Mouse (Mus musculus) kidney, adult 18-20 months (tissue): ENCODE measurements around the gene Txnrd1.

Experiments used
- DNase-seq: peaks from one replicate; pipeline ENCODE4 v3.0.0; 2021

Gene Txnrd1

GRCm38 (mm10) chr10:82868418-82869086, 34.8 kb downstream of the Txnrd1 start:
- no peak for DNase-seq

DNA sequence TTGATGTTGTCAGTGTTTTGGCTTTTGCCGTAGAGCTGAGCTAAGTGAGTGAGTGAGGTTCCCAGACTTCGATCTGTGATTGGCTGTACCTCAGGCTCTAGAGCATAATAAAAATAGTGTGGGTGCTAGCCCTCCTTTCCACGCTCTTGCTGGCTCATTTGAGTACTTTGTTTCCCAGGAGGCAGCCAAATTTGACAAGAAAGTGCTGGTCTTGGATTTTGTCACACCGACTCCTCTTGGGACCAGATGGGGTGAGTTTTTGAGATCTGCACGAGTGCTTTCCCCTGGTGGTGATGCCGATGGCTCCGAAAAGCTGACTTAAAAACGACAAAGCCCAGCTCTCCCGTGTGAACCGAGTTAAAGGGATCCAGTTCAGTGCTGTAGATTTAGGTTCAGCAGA, 41.7 kb downstream of the Txnrd1 start:
- DNase-seq, result no peak

DNA sequence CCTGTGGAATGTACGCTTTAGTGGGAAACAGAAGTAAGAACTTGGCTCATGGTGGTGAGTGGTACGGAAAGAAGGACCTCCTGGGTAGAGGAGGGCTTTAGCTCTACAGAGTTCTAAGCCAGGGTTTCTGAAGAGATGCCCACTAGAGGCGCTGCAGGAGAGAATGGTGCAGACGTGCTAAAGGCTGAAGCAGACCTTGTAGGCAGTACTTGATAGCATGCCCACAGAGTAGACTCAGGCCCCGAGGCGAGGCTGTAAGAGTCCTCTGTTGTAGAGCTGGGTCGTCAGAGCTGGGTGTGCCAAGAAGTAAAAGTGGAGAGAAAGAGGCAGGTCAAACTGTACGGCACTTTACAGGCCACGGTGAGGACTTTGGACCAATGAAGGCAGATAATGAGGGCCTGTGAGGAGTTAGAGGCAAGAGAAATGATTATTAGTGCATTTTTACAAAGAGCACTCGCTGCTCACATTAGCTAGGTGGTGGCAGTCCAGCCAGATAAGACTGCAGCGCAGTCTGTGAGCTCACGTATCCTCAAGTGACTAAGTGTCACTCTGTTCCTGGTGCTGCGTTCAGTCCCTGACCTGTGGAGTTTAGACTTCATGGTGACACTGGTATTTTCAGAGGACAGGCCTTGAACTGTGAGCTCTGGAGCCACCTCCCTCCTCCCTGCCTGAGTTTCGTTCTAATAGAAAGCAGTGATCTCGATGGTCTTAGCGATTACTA, 42.5 kb downstream of the Txnrd1 start:
- peak; percentile 54 for DNase-seq

- no peak for DNase-seq
These were observed 53.6 kb downstream of the Txnrd1 start for GRCm38 (mm10) chr10:82887354-82887753.

GRCm38 (mm10) chr10:82888576-82888975, 54.8 kb downstream of the Txnrd1 start:
- DNase-seq, result no peak

GRCm38 (mm10) chr10:82889447-82889973, 55.8 kb downstream of the Txnrd1 start:
- DNase-seq, result peak; percentile 76

GRCm38 (mm10) chr10:82890936-82891335, 57.2 kb downstream of the Txnrd1 start:
- DNase-seq, result no peak

DNA sequence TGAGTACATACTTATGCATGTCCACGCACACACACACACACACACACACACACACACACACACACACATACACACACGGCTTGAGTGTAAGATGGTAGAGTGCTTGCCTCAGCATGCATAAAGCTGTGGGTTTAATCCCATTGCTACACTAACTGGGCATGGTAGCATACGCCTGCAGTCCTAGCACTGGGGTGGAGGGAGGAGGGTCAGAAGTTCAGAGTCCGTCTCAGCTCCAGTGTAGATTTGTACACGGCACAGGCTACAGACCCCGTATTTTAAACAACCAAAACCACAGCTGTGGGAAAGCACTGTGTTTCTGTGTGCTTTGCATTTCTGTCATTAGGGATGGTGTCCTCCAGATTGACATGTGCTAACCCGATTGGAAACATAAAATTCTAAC, 57.7 kb downstream of the Txnrd1 start:
- DNase-seq, result no peak

GRCm38 (mm10) chr10:82892442-82893055, 58.8 kb downstream of the Txnrd1 start:
- no peak for DNase-seq

GRCm38 (mm10) chr10:82893872-82894650, 60.3 kb downstream of the Txnrd1 start:
- no peak for DNase-seq

DNA sequence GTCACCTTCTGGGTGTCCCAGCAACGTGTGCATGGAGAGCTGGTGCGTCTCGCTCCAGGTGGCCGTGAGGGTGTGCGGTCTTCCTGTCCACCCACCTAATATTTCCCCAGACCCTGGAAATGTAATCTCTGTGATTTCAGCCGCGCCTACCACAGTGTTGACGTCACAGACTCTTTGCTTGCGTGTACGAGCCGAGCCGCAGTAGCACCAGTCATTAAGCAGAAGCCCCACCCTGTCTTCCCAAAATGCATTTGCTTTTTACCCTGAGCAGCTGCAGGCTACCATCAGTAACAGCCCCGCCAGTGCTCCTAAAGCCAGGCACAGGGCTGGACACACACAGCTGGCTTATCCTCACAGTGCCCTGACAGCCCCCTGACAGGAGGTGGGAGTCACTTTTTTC, 64.2 kb downstream of the Txnrd1 start:
- no peak for DNase-seq

- no peak for DNase-seq
These were observed 65.1 kb downstream of the Txnrd1 start for GRCm38 (mm10) chr10:82898893-82899292.

- peak; percentile 31 for DNase-seq
These were observed 66.2 kb downstream of the Txnrd1 start for GRCm38 (mm10) chr10:82899810-82900421.

DNA sequence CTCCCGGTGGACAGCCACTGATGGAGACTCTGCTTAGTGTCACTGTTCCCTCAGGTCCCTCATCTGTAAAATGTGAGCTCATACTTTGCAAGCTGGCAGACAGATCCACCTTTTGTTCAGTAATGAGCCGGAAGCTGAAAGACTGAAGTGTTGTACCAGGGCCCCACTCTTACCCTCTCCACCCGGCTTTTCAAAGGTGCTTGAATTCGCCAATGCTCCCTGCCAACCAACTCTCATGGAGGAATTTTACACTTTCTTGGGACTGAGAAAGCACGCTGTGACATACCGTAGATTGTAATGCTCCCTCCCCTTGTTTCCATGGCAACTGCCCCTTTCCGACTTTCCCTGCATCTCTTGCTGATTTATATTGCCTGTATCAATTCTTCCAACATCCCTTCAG, 66.8 kb downstream of the Txnrd1 start:
- no peak for DNase-seq

- DNase-seq, result peak; percentile 90
These were observed 67.7 kb downstream of the Txnrd1 start for GRCm38 (mm10) chr10:82901436-82901835.

DNA sequence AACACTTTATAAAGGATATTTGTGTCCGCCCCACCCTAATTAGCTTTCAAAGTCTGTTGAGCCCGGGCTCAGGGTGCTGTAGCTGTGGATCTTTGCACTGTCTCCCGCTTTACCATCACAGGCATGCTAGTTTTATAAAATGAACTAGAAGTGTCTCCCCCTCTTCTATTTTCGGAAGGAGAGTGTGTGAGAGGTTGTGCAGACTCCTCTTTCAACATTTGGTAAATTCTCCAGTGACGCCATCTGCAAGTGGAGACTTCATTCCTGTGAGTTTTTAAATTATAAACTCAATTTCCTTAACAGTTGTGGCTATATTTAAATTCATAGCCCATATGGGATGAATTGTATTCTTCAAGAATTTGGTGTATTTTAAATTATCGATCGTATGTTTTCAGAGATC, 74.8 kb downstream of the Txnrd1 start:
- DNase-seq, result no peak

DNA sequence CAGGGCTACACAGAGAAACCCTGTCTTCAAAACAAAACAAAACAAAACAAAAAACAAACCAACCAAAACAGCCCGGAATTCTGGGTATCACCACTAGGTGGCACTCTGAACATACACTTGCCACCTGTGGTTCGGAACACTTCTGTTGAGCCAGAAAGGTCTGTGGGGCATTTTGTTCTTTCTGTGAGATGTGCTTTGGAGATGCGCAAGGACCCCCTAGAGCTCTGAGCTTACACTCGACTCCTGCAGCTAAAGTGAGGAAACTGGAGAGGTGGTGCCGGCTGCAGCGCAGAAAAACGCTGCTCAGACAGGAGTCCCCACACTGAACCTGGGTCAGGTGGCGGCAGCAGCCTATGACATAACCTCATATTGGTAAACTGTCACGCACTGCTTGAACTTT, 75.6 kb downstream of the Txnrd1 start:
- DNase-seq, result peak; percentile 72

GRCm38 (mm10) chr10:82910198-82910597, 76.4 kb downstream of the Txnrd1 start:
- DNase-seq, result peak; percentile 23

DNA sequence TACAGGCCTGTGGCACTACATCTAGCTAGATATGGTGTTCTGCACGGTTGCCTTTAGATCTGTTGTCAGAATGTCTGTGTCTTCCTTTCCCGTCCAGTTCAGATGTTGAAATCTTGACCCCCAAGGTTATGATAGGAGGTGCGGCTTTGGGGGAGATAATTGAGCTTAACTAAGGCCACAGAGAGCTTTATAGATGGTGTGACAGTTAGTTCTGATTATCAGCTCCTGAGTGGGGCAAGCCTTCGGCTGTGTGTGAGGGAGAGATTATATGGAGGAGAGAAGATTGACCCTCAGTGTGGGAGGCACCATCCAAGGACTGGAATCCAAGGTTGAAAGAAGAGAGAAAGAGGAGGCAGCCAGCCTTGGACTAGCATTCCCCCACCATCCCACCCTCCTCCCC, 79.5 kb downstream of the Txnrd1 start:
- no peak for DNase-seq

GRCm38 (mm10) chr10:82913772-82914171, 80.0 kb downstream of the Txnrd1 start:
- no peak for DNase-seq

DNA sequence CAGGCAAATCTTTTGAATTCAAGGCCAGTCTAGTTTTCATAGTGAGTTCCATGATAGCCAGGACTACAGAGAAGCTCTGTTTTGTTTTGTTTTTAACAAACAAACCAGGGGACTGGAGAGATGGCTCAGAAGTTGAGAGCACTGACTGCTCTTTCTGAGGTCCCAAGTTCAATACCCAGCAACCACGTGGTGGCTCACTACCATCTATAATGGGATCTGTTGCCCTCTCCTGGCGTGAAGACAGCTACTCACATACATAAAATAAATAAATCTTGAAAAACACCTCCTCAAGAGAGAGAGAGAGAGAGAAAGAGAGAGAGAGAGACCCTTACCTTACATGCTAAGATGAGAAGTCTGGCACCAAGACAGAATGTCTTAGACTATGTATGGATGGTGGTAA, 84.9 kb downstream of the Txnrd1 start:
- DNase-seq, result no peak

DNA sequence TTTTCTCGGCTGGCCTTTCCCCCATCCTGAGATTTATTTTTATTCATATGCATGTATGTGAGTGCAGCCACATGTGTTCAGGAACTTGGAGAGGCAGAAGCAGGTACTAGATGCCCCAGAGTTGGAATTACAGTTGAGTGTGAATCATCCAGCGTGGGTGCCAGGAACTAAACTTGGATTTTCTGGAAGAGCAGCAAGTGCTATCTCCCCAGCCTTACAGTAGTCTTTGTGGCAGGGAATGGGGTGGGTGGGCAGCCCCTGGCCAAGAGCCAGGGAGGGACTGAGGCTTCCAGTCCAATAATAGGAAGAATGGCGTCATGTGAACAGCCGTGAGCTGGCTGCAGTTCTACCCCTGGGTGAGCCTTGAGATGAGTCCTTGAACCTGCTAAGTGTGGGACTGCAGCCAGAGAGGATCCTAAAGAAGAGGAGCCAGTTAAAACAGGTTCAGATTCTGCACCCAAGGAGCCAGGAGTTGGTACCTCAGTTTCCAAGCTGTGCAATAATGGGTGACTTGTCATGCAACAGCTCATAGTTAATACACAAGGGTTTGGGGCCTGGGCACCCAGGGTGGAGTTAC, 85.7 kb downstream of the Txnrd1 start:
- no peak for DNase-seq
